Mouse (Mus musculus): Measurements from ENCODE around the gene Spag8. TPM values are rescaled to one million over a fixed set of nuclear protein-coding genes. Genes with fewer than 3 reads are reported as not detected.

The Spag8 gene
- polyA plus RNA-seq, 1 experiment from 2014 or later: 4.6 TPM

- no peaks in the 10 kb centered on the region for H3K9me3 ChIP-seq
- H3K4me1 ChIP-seq: no peaks in the 10 kb centered on the region
- WGBS: 67% methylated on average over 3 of the region's 3 CpGs
- no peak overlapping the region for H3K27ac ChIP-seq
- H3K36me3 ChIP-seq (replicated peaks): no peaks in the 10 kb centered on the region
- H3K9ac ChIP-seq: no peak overlapping the region
- ATAC-seq (ENCODE audit: low FRiP score): no peak
- no peak overlapping the region for H3K4me2 ChIP-seq
- H3K4me3 ChIP-seq (replicated peaks): no peak overlapping the region
- no peaks in the 10 kb centered on the region for H3K27me3 ChIP-seq
These were observed 40.2 kb downstream of the Spag8 start for GRCm38 (mm10) chr4:43613060-43613730.

GRCm38 (mm10) chr4:43612534-43612933 lies 40.9 kb downstream of the Spag8 start:
- no peak for ATAC-seq (ENCODE audit: low FRiP score)
- Histone ChIP-seq H3K4me3 (replicated peaks) (no peak overlapping the region), H3K27ac (no peak overlapping the region), H3K9me3 (no peaks in the 10 kb centered on the region), H3K27me3 (no peaks in the 10 kb centered on the region), H3K36me3 (replicated peaks) (no peaks in the 10 kb centered on the region), H3K4me2 (no peak overlapping the region), H3K4me1 (no peaks in the 10 kb centered on the region), H3K9ac (no peak overlapping the region)
- 65% methylated on average over 10 of the region's 10 CpGs for WGBS

- Histone ChIP-seq H3K27ac (no peak overlapping the region), H3K4me2 (no peak overlapping the region), H3K4me1 (no peaks in the 10 kb centered on the region), H3K9me3 (no peaks in the 10 kb centered on the region), H3K27me3 (no peaks in the 10 kb centered on the region), H3K9ac (no peak overlapping the region), H3K36me3 (replicated peaks) (no peaks in the 10 kb centered on the region), H3K4me3 (replicated peaks) (no peak overlapping the region)
- no peak for ATAC-seq (ENCODE audit: low FRiP score)
- 81% methylated on average over 9 of the region's 9 CpGs for WGBS
These were observed 48.4 kb downstream of the Spag8 start for GRCm38 (mm10) chr4:43604751-43605685.

- H3K36me3 ChIP-seq (replicated peaks): no peaks in the 10 kb centered on the region
- 79% methylated on average over 3 of the region's 3 CpGs for WGBS
- H3K4me3 ChIP-seq (replicated peaks): no peak overlapping the region
- no peaks in the 10 kb centered on the region for H3K9me3 ChIP-seq
- no peaks in the 10 kb centered on the region for H3K4me1 ChIP-seq
- no peak overlapping the region for H3K4me2 ChIP-seq
- no peak for ATAC-seq (ENCODE audit: low FRiP score)
- H3K9ac ChIP-seq: no peak overlapping the region
- no peak overlapping the region for H3K27ac ChIP-seq
- H3K27me3 ChIP-seq: no peaks in the 10 kb centered on the region
These were observed 49.3 kb downstream of the Spag8 start for GRCm38 (mm10) chr4:43604099-43604498.

Small RNA genes within 50 kb of the gene (microRNA-seq; reads per million reads assigned to microRNA genes)
- not detected for gene Gm25262

Other genes starting within 250 kb of the Spag8 start
- gene Fam166b, start 224.5 kb downstream of the Spag8 start, polyA plus RNA-seq (2016; fragmentation: Nextera tagmentation; extraction: Ambion mirVana): 0.23 TPM in 1 of 2 replicates, not detected in the other
- 10.5 and 12.6 TPM in 2 replicates for gene Tesk1, start 211.7 kb downstream of the Spag8 start, polyA plus RNA-seq (2016; fragmentation: Nextera tagmentation; extraction: Ambion mirVana)
- gene Cd72, start 199.0 kb downstream of the Spag8 start, polyA plus RNA-seq (2016; fragmentation: Nextera tagmentation; extraction: Ambion mirVana): 2.9 and 3.8 TPM in 2 replicates
- gene Sit1, start 169.9 kb downstream of the Spag8 start, polyA plus RNA-seq (2016; fragmentation: Nextera tagmentation; extraction: Ambion mirVana): not detected in 2 replicates
- 44.7 and 45.8 TPM in 2 replicates for gene Ccdc107, start 160.7 kb downstream of the Spag8 start, polyA plus RNA-seq (2016; fragmentation: Nextera tagmentation; extraction: Ambion mirVana)
- gene Arhgef39, start 153.9 kb downstream of the Spag8 start, polyA plus RNA-seq (2016; fragmentation: Nextera tagmentation; extraction: Ambion mirVana): 45.8 and 50.3 TPM in 2 replicates
- gene Car9, start 146.6 kb downstream of the Spag8 start, polyA plus RNA-seq (2016; fragmentation: Nextera tagmentation; extraction: Ambion mirVana): 0.27 and 0.50 TPM in 2 replicates
- gene Tpm2, start 129.8 kb downstream of the Spag8 start, polyA plus RNA-seq (2016; fragmentation: Nextera tagmentation; extraction: Ambion mirVana): 36.5 and 40.2 TPM in 2 replicates
- 45.3 and 46.2 TPM in 2 replicates for gene Creb3, start 91.3 kb downstream of the Spag8 start, polyA plus RNA-seq (2016; fragmentation: Nextera tagmentation; extraction: Ambion mirVana)
- 54.5 and 55.9 TPM in 2 replicates for gene Tln1, start 90.9 kb downstream of the Spag8 start, polyA plus RNA-seq (2016; fragmentation: Nextera tagmentation; extraction: Ambion mirVana)
- 29.9 and 30.9 TPM in 2 replicates for gene Rgp1, start 74.9 kb downstream of the Spag8 start, polyA plus RNA-seq (2016; fragmentation: Nextera tagmentation; extraction: Ambion mirVana)
- 43.7 and 48.2 TPM in 2 replicates for gene Gba2, start 74.7 kb downstream of the Spag8 start, polyA plus RNA-seq (2016; fragmentation: Nextera tagmentation; extraction: Ambion mirVana)
- 0.89 and 3.5 TPM in 2 replicates for gene Msmp, start 69.1 kb downstream of the Spag8 start, polyA plus RNA-seq (2016; fragmentation: Nextera tagmentation; extraction: Ambion mirVana)
- 11.6 and 14.9 TPM in 2 replicates for gene Npr2, start 21.7 kb downstream of the Spag8 start, polyA plus RNA-seq (2016; fragmentation: Nextera tagmentation; extraction: Ambion mirVana)
- gene Hint2, start 2.9 kb upstream of the Spag8 start, polyA plus RNA-seq (2016; fragmentation: Nextera tagmentation; extraction: Ambion mirVana): 69.5 and 71.2 TPM in 2 replicates
- 12.8 and 13.1 TPM in 2 replicates for gene Tmem8b, start 15.4 kb upstream of the Spag8 start, polyA plus RNA-seq (2016; fragmentation: Nextera tagmentation; extraction: Ambion mirVana)
- gene Fam221b, start 15.6 kb upstream of the Spag8 start, polyA plus RNA-seq (2016; fragmentation: Nextera tagmentation; extraction: Ambion mirVana): 2.8 and 3.3 TPM in 2 replicates
- gene Olfr70, start 47.2 kb upstream of the Spag8 start, polyA plus RNA-seq (2016; fragmentation: Nextera tagmentation; extraction: Ambion mirVana): not detected in 2 replicates
- gene Olfr71, start 56.7 kb upstream of the Spag8 start, polyA plus RNA-seq (2016; fragmentation: Nextera tagmentation; extraction: Ambion mirVana): 0.09 TPM in 1 of 2 replicates, not detected in the other
- gene Hrct1, start 73.6 kb upstream of the Spag8 start, polyA plus RNA-seq (2016; fragmentation: Nextera tagmentation; extraction: Ambion mirVana): 0.13 TPM in 1 of 2 replicates, not detected in the other
- gene Spaar, start 76.4 kb upstream of the Spag8 start, polyA plus RNA-seq (2016; fragmentation: Nextera tagmentation; extraction: Ambion mirVana): not detected in 2 replicates
- not detected in 2 replicates for gene Olfr159, start 117.4 kb upstream of the Spag8 start, polyA plus RNA-seq (2016; fragmentation: Nextera tagmentation; extraction: Ambion mirVana)
- gene Olfr156, start 170.3 kb upstream of the Spag8 start, polyA plus RNA-seq (2016; fragmentation: Nextera tagmentation; extraction: Ambion mirVana): not detected in 2 replicates
- not detected in 2 replicates for gene Olfr157, start 186.6 kb upstream of the Spag8 start, polyA plus RNA-seq (2016; fragmentation: Nextera tagmentation; extraction: Ambion mirVana)
- gene Olfr155, start 198.0 kb upstream of the Spag8 start, polyA plus RNA-seq (2016; fragmentation: Nextera tagmentation; extraction: Ambion mirVana): not detected in 2 replicates
- 8.9 and 11.3 TPM in 2 replicates for gene Reck, start 221.9 kb upstream of the Spag8 start, polyA plus RNA-seq (2016; fragmentation: Nextera tagmentation; extraction: Ambion mirVana)

Data from forebrain, embryonic 12.5 days (tissue).